Mouse (Mus musculus) testis, postnatal 10 days (tissue): ENCODE results near the gene Hba-a1.
"Not testable (repeated sequence)": the region's sequence is repeated elsewhere in the genome, so short reads cannot be mapped to it uniquely, and the experiment has no call there.

Experiments
- DNase-seq: peaks from one replicate; pipeline ENCODE4 v3.0.0; 2021; ENCODE audit warnings: low spot score

Hba-a1 gene

DNA sequence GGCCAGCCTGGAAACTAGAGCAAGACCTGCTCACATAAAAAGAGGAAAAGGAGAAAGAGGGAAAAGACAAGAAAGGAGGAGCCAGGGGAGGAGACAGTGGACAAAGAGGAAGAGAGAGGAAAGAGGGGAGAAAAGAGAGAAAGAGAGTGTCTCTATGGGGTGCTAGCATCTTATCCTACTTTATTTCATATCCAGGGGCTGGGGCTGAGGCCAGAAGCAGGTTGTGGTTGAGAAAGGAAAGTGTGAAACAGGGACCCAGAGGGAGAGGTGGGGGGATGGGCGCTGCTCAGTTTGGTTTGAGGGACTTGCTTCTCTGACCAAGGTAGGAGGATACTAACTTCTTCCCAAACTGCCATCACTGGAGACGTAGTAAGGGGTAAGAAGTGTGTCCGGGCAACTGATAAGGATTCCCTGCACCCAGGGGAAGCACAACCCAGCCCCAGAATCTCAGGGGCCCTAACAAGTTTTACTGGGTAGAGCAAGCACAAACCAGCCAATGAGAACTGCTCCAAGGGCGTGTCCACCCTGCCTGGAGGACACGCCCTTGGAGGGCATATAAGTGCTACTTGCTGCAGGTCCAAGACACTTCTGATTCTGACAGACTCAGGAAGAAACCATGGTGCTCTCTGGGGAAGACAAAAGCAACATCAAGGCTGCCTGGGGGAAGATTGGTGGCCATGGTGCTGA, at the start of gene Hba-a1:
Gene Hba-a1, plus strand, starts transcription at position 421 of the 687 bp plus-strand sequence.
- not testable (repeated sequence) for DNase-seq

DNA sequence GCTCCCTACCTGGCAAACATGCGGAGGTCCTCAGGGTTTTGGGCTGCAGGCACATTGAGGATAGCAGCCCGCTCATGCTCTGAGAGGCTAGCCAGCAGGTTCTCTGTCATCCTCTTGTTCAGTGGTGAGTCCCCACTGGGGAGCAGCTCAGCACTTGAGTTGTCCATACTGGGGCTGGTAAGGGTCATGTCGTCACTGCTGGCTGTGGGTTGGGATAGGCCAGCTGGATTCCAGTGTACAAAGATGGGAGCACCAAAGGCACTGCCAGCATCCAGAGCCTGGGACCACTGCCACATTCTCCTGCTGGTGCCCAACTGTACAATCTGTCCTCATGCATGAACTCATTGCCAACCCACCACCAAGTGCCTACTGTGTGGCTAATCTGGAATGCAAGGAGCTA, 49.4 kb upstream of the Hba-a1 start:
- DNase-seq: no peak

DNA sequence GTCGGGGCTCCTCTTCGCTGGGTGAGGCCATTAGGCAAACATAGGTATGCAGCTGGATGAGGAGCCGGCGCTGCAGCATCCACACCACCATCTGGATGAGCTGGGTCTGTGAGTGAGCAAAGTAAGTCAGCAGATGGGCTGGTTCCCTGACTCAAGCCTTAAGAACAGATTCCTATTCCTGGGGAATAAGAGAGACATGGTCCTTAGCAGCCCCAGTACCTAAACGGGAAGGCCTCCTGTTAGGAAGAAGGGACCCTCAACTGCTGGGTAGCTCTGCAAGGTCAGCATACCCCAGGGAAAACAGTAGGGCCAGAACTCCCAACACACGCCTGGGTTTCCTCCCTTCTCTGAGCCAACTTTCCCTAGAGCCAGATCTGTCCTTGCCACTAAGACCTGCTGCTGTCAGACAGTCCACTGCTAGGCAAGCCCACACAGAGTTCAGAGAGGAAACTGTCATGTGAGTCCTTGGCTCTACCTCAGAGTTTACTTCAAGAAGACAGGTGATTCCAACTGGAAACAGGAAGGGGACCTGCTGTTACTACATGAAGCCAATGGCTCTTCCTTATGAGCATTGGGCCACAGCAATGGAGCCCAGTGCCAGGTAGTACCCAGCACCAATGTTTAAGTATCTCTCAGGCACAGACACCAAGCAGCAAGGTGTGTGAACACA, 48.4 kb upstream of the Hba-a1 start:
- DNase-seq: no peak

DNA sequence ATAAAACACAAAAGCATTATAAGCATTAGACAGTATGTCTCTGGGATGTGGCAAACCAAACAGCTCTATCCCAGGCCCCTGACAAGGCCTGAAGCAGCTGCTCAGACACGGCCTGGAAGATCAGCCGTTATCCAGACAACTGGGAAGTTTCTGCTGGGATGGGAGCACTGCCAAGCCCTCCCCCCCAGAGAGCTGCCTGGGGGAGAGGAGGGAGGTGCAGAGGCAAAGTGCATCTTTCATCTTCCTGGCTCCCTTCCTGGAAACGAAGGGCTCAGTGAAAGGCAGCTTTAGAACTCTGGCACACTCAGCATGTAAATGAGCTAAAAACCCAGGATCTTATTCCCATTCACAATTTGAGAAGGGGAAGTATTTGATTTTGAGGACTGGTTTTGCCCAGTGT, 47.7 kb upstream of the Hba-a1 start:
- DNase-seq: peak; percentile 85

DNA sequence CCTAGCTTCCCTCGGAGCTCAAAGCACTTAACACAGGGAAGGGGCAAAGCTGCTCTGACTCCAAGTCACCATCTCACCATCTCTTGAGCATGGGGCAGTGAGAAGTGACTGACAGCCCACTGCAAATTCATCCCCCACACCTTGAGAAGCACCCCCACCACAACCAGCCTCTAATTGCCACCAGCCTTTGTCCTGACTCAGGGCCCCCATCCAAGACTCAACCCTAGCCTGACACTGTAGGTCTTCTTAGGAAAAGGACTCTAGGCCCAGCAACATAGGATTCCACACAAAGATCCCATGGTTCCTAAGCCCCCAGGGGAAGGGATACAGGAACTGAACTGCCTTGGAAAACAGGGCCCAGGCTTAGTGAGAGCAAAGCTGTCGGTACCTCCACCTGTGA, 47.2 kb upstream of the Hba-a1 start:
- DNase-seq: no peak

DNA sequence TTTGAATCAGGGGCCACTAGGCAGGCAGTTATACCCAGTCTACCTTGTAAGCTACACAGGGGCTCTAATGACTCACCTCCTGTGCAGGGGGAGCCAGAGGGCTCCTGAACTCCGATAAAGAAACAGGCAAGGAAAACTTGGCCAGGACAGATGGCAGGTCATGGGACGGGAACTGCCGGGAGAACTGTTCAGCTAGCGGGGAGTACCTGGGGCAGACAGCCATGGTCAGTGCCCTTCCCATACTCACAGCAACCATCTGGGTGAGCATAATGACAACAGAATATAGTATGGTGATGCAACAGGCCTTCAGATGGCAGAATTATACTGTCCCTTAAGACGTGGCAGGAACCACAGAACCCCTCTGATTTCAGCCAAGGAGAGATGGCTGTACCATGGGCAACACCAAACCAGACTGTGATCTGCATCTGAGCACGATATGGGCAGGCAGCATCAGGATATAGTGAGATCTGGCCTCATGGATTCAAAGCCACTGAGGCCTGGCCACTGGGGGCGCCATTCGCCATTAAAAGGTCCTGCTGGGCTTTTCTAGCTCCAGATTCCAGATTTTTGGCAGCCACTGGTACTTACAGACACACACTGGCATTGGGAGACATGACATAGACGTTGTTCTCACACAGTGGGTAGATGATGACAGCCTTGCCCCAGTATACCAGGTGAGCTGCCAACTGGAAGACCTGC, 46.5 kb upstream of the Hba-a1 start:
- peak; percentile 87 for DNase-seq

DNA sequence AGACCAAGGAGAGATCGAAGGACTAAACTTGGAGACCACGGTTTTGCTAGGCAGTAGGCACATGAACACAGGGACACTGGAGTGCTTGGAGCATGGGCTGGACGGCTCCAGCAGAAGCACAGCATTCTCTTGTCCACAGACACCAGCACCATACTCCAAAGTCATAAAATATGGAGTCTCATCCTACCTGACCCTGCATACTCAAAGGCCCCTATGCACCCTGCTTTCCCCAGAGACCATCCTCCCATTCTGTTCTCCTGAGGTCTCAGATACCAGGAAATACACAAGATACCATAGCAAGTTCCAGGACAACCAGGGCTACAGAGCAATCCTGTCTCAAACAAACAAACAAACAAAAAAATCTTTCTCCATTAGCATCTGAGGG, 45.9 kb upstream of the Hba-a1 start:
- DNase-seq: no peak

DNA sequence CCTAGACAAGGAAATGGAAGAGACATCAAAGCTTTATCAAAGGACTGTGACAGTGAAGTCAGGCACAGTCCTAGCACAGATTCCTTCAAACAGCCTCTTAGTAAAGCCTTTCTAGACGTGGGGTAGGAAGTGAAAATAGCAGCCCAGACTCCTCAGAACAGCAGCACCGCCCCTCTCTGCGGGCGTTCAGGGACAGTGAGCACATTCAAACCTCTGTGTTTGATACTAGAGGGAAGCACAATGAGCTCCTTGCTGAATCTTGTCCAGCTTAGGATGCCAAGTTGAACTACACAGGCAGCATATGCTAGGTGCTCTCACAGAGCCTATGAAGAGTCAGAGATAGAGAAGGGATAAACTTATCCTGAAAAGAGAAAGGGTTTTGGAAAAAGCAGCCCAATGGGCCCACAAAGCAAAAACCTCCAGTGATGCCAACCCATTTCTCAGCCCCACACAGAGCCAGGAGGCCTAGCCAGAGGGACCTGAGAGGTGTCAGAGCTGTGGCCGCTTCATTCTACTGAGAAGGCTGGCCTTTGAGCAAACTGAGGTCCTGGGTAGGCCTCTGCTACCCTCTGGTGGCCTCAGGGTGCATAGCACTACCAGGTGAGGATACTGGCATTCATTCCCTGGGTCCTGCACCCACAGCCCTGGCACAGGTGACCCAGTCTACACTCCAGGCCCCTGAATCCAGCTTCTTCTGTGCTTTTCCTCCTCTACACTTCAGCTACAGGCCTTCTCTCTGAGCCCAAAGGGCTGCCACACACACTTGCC, 45.0 kb upstream of the Hba-a1 start:
- peak; percentile 76 for DNase-seq

DNA sequence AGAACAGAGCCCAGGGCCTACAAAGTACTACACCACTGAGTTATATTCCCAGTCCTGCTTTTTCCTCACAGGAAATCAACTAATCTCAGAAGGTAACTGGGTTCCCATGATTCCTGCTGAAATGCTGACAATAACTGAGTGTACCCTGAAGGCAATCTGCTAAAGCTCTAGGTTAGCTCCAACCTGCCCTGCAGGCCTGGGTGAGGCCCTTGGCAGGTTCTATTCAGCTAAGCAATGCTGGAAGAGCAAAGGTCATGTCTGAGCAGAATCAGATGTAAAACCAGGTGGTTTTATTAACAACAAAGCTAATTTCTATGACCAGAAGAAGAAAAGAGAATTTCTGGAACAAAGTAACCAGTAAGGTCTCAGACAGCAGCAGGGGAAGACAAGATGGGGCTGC, 41.9 kb upstream of the Hba-a1 start:
- DNase-seq: no peak

DNA sequence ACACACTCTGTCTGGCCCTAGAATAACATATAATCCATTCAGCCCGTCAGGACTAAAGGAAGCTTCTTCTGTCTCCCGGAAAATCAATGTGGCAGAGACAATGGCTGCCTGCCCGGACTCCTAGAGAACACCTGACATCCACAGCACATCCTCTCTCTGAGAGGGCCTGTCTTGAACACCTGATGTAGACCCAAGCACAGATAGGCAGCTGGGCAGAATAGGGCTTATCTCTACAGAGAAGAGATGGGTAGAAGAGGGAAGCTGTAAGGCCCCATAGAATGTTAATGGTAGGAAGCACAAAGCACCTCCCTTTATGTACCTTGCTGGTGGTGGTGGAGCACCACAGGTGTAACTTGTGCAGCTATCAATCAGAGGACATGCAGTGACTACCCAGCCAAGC, 41.1 kb upstream of the Hba-a1 start:
- DNase-seq: no peak

DNA sequence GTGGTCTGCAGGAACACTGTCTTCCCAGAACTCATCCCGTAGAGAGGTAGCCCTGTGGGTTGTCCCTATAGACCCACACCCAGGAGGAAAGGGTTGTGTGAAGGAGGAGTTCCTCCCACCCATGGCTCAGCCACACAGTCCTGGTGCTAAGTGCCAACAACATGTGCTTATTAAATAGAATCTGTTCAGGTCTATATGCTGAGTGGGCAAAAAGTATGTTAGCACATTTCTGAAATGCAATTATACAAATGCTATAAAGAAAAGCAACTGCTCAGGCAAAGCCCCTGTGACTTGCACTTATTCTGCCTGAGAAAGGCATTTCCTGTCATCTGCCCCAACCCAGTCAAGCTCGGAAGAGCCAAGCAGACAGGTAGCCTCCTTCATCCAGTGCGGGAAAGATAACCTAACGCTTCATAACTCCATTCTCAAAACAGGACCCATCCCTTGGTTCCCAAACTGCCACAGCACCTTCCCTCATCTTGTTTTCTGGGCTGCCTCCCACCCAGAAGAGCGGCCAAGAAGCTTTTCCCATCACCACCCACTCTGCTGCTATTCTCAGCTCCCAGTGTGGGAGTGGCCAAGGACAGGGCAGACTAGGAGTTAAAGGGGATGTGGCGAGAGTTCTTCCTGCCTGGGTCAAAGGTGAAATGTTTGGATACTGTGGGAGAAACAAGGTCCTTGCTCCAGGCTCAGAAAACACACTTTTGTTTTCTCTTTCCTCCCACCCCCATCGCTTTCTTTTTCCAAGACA, 39.9 kb upstream of the Hba-a1 start:
- no peak for DNase-seq

DNA sequence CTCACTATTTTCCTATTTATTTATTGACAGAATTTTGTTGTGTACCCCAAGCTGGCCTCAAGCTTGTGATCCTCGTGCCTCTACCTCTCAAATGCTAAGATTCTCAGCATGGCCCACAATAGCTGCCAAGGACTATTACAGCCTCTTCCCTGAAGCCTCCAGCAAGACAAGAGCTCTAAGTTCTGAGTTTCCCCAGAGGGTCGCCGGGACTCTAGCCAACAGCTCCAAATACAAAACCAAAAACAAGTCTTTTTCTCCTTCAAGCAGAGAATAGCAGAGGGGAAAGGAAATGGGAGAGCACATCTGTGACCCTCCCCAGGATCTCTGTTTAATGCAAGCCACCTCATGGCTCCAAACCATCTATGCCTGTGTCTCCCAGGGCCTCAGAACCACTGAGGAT, 39.2 kb upstream of the Hba-a1 start:
- DNase-seq: peak; percentile 72

DNA sequence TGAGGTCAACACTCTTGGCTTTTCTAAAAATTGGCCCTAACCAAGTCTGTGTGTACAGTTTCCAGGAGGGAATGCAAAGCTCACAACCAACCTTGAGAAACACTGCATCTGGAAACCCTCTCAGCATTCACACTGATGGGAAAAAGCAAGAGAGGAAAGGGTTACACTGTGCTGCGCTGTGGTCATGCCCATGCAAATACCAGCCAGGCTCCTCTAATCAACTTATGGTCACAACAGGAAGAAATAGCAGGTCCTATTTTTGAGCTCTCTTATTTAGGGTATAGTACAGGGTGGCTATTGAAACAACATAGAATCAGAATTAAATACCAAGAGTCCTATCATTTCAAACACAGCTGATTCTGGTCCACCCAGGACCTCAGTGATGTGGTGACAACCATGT, 38.7 kb upstream of the Hba-a1 start:
- no peak for DNase-seq

DNA sequence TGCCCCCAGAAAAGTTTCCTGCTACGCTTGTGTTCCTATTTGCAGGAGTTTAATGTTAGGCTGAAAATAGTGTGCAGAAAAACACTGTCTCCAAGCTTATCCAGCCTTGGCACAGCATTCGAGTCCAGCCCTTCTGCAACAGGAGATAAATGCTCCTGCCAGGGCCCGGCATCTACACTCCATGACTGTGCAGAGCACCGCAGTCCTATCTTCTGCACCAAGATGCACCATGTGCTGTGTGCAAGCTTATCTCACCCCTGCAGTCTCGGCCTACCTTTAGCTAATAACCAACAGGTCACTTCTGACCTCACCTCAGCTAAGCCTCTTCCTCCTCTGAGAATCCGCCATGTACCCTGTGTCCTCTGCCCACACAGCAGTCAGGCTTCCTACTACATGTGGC, 37.7 kb upstream of the Hba-a1 start:
- DNase-seq: peak; percentile 32

DNA sequence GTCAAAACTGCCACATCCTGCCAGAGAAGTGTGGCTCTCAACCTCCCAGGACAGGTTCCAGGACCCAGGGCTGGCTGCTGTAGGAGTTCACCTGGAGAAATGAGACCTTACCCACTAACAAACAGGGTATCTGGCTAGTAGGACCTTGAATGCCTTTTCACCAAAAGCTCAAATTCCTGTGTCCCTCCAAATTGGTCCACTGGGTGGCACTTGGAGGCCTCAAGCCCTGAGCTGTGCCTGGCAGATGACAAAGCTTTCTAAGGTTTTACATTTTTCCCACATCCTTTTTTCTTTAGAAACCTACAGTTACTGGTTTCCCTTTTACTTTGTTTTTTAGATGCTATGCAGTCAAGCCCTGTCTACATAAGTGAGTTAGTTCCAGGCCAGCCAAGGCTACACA, 36.2 kb upstream of the Hba-a1 start:
- DNase-seq: no peak

DNA sequence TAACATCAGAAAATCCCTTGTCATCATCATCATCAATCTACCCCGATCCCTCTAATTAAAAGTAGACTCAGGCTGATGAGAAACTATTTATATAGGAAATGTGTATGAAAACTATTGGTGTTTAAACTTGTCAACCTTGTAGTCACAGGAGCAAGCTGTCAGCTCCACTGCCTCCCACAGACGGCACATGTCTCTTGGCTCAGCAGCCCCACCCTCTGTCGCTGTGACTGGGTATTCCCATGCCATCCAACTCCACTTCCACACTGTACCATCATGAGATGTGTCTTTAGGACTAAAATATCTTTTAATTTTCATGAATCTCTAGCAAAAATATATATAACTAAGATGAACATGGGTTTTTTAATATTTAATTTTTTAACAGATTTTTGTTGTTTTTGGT, 35.0 kb upstream of the Hba-a1 start:
- DNase-seq: no peak

DNA sequence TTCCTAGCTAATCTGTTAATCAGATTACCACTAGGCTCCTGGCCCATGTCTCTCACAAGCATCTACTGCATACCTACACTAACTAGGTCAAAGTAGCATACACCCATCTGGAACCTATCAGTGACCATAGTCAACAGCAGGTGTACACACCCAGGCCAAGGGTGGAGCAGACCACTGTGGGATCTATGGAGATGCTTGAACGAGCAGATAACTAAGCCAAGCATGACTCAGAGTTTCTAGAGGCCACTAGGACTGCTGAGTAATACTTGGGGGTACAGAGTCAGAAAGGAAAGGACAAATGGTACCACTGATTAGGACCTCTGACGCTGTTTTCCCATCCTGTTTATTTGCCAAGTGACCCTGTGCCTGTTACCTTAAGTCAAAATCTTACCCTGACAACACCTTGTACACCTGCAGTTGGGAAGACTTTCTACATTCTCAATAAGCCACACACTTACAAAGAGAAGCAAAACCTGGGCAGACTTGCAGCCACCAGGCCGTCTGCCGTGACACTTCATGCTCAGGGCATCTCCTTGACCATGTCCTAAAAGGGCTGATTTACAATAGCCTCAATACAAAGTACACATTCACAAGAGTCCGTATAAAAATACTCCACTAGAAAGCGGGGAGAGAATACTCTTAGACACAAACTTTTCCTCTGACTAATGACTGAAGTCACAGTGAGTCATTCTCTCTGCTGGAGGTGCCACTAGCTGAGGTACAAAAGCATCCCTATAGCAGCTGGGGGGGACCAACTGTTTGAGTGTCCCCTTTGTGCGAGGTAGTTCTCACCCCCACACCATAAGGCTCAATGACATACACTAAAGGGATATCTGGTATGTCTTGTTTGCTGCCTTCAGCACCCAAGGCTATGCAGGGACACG, 32.2 kb upstream of the Hba-a1 start:
- DNase-seq: no peak

DNA sequence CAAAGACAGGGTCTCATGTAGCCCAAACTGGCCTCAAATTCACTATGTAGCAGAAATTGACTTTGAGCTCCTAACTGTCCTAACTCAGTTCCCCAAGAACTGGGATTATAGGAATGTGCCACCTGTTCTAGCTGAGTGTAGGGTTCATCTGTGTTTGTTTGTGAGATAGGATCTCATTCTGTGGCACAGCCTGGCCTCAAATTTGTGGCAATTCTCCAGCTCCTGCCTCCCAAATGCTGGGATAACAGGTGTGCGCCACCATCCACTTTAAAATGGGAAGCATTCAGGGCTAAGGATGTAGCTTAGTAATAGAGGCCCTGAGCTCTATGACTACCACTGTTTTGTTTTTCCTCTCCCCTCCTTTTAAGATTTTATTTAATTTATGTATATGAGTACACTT, 30.2 kb upstream of the Hba-a1 start:
- no peak for DNase-seq

DNA sequence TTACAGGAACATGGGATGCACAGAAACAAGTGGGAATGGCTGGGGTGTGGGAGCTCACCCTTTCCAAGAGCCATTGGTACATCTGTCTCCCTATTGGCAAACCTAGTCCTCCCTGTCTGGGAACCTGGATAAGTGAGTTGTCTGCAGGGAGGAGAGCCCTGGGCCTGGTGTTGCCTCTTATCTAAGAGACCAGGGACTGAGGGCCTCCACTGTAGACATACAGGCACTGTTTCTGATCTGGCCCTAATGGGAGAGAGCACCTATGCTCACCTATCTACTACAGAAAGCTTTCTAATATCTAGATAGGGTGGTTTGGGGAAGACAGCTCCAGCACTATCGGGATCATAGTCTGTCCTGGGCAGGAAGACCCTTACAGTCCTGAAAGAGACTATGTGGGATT, 27.2 kb upstream of the Hba-a1 start:
- no peak for DNase-seq

DNA sequence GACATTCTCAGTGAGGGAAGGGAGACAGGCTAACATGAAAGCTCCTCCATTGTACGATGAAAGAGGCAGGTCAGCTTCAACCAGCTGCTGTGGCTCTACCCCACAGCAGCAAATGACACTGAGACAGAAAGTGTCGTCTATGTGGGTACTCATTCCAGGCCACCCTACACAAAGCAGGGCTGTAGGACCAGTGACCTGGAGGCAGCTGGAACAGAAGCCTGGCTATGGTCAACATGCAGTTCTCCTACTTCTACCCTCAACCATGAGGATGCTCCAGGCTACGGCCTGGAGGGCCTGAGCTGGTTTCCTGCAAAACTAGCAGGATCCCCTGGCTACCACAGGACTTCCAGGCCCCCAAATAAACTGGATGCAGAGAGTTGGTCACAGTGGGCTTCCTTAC, 26.7 kb upstream of the Hba-a1 start:
- DNase-seq: no peak
